Mouse (Mus musculus) frontal cortex, adult (tissue): ENCODE results near the gene Hist2h2aa1.
"Not testable (repeated sequence)": the region's sequence is repeated elsewhere in the genome, so short reads cannot be mapped to it uniquely, and the experiment has no call there.

Experiments
- ATAC-seq: cut with Nextera tagmentation; 2 replicates; pipeline ENCODE4 v1.9.2; 2017; ENCODE audit warnings: mild to moderate bottlenecking, moderate library complexity, mixed read lengths; ENCODE audit not compliant: low TSS enrichment

Hist2h2aa1 gene

DNA sequence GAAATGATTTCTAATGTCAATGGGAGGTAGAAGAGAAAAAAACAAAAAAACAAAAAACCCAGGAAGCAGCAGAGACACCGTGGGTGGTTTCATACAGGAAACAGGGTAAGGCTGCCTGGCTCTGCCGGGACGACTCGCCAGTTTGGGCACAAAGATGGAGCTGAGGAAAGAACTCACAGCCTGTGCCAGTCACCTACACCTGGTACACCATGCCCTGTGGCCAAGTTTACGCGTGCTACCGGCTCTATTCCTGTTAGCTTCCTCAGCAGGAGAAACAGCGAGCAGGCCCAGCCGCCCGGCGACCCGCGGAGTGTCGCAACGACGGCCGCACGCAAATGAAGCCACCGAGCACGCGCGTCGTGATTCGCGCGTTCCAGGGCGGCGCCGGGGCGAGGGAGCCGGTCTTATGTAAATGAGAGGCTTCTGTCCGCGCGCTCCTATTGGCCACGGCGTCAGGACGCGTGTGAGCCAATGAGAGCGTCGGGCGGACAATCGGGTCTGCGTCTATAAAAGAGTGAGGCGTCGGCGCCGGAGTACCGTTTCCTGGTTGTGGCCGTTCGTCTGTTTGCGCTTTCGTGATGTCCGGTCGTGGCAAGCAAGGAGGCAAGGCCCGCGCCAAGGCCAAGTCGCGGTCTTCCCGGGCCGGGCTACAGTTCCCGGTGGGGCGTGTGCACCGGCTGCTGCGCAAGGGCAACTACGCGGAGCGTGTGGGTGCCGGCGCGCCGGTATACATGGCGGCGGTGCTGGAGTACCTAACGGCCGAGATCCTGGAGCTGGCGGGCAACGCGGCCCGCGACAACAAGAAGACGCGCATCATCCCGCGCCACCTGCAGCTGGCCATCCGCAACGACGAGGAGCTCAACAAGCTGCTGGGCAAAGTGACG is at the start of gene Hist2h2aa1:
Gene Hist2h2aa1 (plus strand): TSS at position 495 of the 884 bp plus-strand sequence.
- peak; percentile 78 for ATAC-seq

DNA sequence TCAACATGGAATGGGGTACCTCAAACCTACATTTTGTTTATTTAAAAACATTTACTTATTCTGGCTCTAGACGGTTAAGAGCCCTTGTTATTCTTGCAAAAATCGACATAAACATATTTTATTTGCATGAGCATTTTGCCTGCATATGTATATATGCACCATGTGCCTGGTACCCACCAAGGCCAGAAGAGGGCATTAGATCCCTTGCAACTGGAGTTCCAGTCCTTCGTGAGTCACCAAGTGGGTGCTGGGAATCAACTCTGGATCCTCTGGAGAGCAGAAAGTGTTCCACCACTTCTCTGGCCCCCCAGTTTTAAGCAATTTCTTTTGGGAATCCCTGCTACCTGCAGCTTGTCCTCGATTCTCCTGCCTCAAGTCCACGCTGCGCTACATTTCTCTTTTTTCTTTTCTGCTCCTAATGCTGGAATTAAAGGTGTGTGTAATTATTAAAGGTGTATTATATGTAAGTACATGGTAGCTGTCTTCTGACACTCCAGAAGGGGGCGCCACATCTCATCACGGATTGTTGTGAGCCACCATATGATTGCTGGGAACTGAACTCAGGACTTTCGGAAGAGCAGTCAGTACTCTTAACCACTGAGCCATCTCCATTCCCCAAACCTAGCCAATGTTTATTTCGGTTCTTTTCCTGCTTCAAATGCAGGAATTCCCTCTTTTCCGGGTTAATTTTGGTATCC is 49.5 kb upstream of the Hist2h2aa1 start:
- no peak for ATAC-seq

DNA sequence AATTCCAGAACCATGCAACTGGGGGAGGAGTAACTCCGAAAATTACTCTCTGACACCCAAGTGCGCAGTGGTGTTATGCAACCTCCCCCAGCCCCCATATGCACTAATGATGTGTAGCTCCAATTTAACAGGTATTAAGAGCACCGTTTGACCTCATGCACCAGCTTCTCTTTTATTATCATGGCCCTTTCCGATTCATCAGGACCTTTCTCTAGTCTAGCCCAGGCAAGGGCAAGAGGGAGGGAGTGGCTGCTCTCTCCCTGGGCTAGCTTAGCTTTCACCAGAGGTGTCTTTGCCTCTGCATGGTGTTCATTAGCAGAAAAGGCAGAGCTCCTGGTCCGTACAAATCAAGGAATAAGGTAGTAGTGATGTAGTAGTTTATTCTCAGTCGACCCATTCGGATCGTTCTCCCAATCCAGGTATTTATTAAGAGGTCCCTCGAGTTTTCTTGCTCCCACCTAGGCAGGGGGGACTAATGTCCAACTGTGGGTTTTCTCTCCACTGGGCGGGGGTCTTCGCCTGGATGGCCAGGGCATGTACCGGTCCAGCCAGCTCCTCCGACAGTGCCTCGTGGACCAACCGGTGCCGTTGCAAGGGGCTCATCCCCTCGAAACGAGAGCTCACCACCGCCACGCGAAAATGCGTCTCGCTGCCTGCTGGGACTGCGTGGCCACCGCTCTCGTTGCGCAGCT is 48.7 kb upstream of the Hist2h2aa1 start:
- ATAC-seq = 0 out of 2 replicates have a peak, but pooled peaks have one; percentile 13

DNA sequence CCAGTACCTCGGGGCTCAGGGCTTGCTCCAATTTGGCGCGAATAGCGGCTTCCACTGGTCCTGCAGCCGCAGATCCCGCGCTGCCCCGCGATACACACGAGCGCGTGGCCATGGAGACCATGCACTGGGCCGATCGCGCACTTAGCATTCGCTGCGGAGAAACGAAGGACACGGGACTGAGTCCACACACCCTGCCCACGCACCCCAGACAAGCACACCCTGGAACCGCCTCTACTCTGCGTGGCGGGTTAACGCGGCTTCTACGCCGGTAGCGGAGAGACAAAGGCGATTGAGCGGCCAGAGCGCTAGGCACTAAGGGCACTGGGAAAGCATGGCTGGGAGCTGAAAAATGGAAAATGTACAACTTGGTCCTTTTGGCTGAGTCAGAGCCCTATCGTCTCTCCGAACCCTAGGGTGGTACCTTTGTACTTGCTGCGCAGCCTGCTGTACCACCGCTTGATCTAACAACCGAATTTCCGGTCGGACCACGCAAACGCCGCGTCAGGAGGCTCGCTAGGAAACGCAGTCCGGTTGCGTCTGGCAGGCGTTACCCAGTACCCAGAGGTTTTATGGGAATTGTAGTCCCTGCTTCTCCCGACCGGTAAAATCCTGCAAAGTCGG is 48.1 kb upstream of the Hist2h2aa1 start:
- ATAC-seq = peak; percentile 90

DNA sequence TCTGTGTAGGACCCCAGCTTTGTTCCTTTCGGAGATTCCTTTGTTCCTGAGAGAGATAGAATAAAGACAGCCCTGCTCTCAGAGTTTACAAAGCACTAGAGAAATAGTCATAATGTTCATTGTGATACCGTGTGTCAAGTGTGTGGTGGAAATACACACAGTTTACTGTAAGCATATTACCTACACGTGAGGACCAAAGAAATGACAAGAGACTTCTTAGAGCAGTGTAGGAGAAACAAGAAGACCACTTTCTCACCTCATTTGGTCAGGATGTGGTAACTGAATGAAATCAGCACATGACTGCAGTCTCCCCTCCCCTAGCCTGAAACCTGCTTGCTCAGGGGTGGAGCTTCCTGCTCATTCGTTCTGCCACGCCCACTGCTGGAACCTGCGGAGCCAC is 47.1 kb upstream of the Hist2h2aa1 start:
- ATAC-seq = no peak

DNA sequence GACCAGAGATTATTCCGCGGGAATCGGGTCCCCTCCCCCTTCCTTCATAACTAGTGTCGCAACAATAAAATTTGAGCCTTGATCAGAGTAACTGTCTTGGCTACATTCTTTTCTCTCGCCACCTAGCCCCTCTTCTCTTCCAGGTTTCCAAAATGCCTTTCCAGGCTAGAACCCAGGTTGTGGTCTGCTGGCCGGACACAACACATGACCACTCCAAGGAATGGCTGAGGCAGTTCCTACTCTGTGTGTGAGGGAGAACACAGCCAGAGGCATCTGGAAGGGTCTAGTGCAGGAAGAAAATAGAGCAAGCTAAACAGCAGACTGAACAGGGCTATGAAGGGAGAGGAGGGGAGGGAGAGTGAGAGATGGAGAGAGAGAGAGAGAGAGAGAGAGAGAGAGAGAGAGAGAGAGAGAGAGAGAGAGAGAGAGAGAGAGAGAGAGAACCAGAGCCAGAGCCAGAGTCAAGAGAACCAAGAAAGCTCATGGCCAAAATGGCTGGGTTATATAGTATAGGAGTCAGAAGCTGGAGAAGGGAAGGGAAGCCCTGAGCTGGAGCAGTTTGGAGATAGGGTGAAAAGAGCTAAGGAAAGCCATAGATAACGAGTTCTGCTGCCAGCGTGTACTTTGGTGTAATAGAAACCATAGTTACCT is 46.6 kb upstream of the Hist2h2aa1 start:
- ATAC-seq = not testable (repeated sequence)

DNA sequence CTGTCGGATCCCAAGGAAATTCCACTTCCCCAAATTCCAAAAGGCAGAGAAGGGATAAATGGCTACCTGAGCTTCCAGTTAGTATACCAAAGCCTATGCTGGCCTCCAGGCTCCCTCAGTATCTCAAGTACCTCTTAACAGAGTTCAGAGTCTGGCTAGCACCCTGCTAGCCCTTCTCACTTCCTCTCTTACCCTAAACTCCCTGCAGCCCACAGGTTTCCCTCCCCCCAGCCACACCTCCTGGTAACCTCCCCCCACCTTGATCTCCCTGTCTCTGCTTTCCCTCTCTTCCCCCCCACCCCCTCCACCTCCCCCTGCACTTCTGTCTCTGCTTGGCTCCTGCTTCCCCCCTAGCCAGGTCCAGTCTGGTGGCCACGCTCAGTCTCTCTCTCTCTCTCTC is 45.6 kb upstream of the Hist2h2aa1 start:
- no peak for ATAC-seq

DNA sequence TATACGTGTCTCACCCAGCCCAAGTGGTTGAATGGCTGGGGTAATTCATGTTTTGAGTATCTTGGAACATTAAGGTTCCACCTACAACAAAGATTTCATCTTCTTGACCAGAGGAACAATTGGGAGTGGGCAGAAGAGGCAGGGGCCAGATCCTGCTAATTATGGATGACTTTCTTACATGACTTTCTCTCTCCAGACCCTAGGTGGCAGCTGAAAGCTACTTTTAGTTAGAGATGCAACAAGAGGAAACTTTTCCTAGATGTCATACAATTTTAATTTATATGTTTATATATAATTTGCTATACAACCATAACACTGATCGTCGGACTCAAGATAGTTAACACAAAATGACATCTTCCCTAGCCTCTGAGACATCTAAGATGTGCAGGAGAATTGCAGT is 37.5 kb upstream of the Hist2h2aa1 start:
- no peak for ATAC-seq

DNA sequence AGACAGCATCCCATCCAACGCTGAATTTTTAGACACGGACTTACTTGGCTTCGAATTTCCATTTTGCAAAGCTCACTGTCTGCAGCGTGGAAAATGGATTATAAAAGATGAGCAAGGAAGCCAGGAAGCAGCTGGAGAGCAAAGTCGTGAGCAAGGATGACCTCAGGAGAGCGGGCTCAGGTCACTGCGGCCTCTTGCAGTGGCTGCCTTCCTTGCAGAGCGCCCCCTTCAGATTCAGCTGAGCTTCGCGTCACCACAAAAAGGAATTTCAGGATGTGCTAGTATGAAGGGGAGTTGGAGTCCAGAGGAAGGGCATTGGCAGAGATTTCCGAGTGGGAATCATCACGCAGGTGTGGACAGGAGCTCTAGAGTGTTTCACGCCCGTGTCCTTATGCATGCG is 36.1 kb upstream of the Hist2h2aa1 start:
- no peak for ATAC-seq

DNA sequence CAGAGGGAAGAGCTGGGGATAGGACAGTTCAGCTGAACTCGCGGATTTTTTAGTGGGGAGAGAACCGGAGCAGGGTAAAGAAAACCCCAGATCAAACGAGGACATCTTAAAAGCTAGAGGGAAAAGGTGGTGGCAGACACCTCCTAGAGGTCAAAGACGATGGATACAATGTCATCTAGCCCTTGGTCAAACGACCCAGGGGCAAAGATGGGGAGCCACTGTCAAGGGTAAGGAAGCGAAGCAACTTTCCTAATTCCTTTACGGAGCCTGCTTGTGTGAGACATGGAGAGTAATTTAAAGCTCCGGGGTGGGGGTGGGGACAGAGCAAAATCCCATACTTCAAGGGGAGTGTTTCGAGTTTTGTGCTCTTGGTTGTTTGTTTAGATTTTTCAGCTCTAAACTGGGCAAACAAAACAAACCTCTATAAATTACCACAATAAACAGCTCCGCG is 26.1 kb upstream of the Hist2h2aa1 start:
- ATAC-seq = peak; percentile 21

DNA sequence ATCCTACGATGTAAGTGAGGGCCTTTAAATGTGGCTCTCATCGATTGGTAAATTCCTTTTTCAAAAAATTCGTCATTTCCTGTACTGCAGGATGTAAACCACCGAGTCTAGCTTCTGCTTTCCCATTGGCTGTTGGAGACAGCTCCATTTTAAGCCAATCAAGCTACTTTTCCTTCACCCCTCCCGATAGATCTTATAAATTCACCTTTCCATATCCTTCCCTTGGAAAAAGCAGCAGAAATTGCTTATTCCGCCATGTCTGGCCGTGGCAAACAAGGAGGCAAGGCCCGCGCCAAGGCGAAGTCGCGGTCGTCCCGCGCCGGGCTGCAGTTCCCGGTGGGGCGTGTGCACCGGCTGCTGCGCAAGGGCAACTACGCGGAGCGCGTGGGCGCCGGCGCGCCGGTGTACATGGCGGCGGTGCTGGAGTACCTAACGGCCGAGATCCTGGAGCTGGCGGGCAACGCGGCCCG is 25.6 kb upstream of the Hist2h2aa1 start, which contains the start of the genes Bola1 and Hist2h2ab:
Gene Bola1 (minus strand): TSS at position 49 of the 470 bp plus-strand sequence.
Gene Hist2h2ab (plus strand): TSS at position 205 of the 470 bp plus-strand sequence.
- ATAC-seq = peak; percentile 88

DNA sequence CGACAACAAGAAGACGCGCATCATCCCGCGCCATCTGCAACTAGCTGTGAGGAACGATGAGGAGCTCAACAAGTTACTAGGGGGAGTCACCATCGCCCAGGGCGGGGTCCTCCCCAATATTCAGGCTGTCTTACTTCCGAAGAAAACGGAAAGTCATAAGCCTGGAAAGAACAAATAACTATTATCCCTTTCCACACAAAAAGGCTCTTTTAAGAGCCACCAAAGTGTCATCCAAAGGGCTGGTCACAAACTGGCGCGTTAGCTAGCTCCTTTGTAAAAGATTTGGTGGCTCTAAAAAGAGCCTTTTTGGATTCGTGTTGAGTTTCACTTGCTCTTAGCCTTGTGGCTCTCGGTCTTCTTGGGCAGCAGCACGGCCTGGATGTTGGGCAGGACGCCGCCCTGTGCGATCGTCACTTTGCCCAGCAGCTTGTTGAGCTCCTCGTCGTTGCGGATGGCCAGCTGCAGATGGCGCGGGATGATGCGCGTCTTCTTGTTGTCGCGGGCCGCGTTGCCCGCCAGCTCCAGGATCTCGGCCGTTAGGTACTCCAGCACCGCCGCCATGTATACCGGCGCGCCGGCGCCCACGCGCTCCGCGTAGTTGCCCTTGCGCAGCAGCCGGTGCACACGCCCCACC is 25.0 kb upstream of the Hist2h2aa1 start:
- not testable (repeated sequence) for ATAC-seq

DNA sequence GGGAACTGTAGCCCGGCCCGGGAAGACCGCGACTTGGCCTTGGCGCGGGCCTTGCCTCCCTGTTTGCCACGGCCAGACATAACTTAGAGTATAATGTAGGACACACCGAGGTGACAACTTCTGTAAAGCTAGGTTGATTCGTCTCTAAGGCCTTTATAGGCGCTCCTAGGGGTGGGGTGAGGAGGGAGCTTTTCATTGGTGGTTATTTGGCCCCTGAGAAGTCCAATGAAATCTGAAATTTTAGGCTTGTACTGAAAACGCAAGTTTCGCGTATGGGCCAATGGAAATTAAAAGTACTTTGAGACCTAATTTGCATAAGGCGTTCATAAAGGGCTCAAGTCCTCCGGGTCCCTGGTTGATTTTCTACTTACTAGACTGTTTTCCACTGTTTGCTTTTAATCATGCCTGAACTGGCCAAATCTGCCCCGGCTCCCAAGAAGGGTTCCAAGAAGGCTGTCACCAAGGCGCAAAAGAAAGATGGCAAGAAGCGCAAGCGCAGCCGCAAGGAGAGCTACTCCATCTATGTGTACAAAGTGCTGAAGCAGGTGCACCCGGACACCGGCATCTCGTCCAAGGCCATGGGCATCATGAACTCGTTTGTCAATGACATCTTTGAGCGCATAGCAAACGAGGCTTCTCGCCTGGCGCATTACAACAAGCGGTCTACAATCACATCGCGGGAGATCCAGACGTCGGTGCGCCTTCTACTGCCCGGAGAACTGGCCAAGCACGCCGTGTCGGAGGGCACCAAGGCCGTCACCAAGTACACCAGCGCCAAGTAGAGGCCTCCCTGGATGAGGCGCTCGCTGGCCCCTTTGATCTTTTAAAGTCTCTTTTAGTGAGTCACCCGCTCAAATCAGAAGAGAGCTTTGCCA is 24.3 kb upstream of the Hist2h2aa1 start, which contains the start of the genes Hist2h2ac and Hist2h2be:
Gene Hist2h2ac (minus strand): TSS at position 116 of the 875 bp plus-strand sequence.
Gene Hist2h2be (plus strand): TSS at position 355 of the 875 bp plus-strand sequence.
- peak; percentile 88 for ATAC-seq

DNA sequence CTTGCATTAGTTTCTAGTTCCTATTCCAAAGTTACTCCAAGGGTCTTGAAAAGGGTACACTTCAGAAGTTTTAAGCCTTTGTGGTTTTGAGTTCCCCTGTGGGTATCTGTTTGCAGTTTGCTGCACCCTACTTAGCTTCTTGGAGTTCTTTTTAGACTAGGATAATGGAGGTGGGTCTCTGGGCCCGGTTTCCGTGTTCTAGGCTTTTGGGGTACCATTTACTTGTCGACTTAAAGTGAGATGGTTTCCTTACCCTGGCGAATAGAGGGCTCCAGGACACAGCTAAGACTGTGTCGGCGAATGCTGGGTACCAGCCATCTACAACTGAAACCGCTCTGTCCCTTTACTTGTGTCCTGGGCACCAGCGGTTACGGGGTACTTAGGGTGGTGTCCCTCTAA is 23.7 kb upstream of the Hist2h2aa1 start:
- ATAC-seq = no peak

DNA sequence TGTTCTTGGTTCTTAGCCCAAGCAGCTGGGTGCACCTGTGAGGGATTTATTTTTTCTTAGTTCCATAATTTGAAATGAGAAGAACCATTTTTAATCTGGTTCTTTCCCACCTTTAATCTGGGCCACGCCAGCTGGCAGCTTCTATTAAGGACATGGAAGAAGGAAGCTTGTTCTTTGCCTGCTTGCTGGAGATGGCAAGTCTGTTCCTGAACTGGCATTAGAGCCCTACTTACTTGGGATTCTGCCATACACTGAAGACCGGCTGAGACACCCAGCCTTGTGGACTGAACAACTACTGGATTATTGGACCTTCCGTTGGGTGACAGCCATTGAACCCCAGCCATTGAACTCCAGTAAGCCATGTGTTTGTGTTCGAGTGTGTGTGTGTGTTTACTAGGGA is 22.5 kb upstream of the Hist2h2aa1 start:
- no peak for ATAC-seq

DNA sequence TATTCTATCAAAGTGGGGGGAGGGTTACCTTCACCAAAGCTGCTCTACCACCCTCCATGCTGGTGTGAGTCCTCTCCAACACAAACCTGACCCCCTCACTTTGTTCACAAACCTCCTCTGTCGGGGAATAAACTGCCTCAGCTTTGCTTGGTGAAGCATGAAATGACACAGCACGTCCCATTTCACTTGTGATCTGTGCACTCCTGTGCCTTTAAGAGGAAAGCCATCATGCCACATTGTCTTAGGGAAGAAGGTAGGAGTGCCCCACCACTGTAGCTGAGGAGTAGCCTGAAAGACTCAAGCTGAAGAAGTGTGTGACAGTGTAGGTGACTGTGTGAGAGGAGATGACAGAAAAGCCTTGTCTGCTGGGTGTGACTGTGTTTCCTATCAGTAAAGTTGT is 19.9 kb upstream of the Hist2h2aa1 start:
- no peak for ATAC-seq

DNA sequence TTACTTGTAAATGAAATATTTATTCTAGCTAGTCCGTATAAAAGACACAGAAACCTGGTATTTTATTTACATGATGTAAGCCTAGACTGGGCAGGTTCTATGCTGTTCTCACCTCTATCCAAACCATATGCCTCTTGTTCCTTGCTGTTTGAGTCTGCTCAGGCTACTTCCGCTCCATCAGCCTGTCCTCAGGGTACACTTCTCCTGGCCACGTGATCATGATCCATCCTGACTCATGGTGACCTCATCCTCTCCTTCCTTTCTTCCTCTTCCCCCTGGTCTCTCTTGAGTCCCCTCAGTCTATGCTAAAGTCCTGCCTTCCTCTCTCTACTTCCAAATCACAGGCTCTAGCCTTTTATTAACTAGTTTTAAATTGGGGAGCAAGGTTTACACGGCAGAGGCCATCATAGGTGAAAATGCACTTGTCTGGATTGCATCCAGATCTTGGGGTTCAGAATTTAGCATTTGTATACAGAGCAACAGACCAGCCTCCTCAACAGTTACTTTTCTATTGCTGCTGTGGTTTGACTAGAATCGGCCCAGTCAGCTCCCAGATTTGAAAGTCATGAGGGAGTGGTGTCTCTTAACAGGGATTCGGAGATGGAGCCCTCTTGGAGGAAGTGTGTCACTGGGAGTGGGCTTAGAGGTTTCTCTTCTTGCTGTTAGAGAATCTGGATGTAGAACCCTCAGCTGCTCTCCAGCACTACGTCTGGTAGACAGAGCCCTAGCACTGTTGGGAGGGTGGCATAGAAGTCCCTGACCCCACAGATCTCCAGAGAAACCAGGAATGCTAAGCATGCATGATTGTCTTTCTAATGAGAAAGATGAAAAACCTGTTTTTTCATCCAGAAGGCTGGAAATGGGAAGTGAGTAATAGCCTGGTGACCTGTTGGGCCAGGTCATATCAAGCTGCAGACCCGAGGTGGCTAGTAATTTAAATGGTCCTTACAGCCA is 18.3 kb upstream of the Hist2h2aa1 start:
- no peak for ATAC-seq

DNA sequence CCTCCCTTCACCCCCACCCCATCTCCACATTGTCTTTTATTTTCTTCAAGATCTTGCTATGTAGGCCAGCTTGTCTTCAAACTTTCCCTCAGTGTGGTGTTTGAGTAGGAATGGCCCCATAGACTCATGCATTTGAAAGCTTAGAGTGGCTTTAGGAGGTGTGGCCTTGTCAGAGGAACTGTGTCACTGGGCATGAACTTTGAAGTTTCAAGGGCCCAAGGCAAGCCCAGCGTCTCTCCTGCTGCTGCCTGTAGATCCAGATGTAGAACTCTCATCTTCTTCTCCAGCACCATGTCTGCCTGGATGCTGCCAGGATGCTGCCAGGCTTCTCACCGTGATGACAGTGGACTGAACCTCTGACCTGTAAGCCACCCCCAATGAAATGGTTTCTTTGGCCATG is 16.5 kb upstream of the Hist2h2aa1 start:
- no peak for ATAC-seq
